In the genomic region with DNA sequence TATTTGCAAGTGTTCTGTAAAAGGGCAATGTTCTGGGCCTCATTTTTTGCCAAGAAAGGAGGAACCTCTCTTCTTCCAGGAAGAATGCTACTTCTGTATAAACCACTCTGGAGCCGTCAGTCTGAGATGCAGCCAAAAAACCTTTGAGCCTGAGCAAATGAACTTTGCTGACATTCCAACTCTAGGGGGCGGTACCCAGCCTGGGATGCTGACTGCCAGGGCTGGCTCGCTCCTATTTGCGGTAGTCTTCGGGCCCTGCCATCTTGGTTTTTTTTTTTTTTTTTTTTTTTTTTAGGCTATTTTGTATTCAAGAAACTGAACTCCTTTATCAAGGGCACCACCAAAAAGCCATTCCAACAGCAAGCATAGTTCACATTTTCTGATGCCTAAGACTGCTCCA, we compare ENCODE assay signal across 10 mouse cellular contexts.
A peak's percentile ranks its signal among the peaks of the same experiment; 100 is the strongest.
DNase-seq lines count a peak whose midpoint lies in the region; ATAC-seq and TF ChIP-seq lines count a peak whose summit lies in the region.
"Had no signal": no experiment of that assay in that cellular context is flagged by ENCODE, and none has a peak within 500 bp of the region (broad histone marks: within the 10 kb centered on the region; RNA-seq: fewer than 3 reads in every experiment).

No protein-coding gene starts in this region.

- no peaks in the 10 kb centered on the region for H3K79me2 ChIP-seq in liver, adult 2 months (ENCODE audit: control insufficient read depth, insufficient read depth, low read length)

- no peak overlapping the region for H3K4me2 ChIP-seq in liver, embryonic 11.5 days
- H3K4me2 ChIP-seq: embryonic facial prominence, embryonic 15.5 days; neural tube, embryonic 13.5 days had no signal

- 45% methylated on average over 5 of the region's 5 CpGs for WGBS in liver, adult 2 months
- WGBS in liver, embryonic 11.5 days = 74% methylated on average over 5 of the region's 5 CpGs

- H3K27ac ChIP-seq in liver, adult 2 months (replicated peaks; ENCODE audit: insufficient read depth, low read depth, low read length) = no peak overlapping the region
- no peak overlapping the region for H3K27ac ChIP-seq in liver, embryonic 11.5 days (ENCODE audit: low read depth, low read length)
- H3K27ac ChIP-seq: embryonic facial prominence, embryonic 15.5 days; neural tube, embryonic 13.5 days had no signal

- TF ChIP-seq CTCF in liver, adult 2 months (IDR thresholded peaks at IDR 0.05; ENCODE audit: low read depth, low read length) = peak; percentile 25
- TF ChIP-seq CTCF in E14TG2a.4 (conservative IDR thresholded peaks at IDR 0.05; ENCODE audit: low read length) = peak; percentile 32

- H3K9ac ChIP-seq in liver, adult 2 months (ENCODE audit: low read depth, low read length) = no peak overlapping the region
- no peak overlapping the region for H3K9ac ChIP-seq in liver, embryonic 11.5 days (ENCODE audit: low read depth, low read length)
- H3K9ac ChIP-seq: embryonic facial prominence, embryonic 15.5 days; neural tube, embryonic 13.5 days had no signal

- intact Hi-C loops in heart, postnatal 36 days (cut with DNase I) = no loop called here

- H3K9me3 ChIP-seq in liver, embryonic 11.5 days (ENCODE audit: control insufficient read depth, low read length) = no peaks in the 10 kb centered on the region
- H3K9me3 ChIP-seq in E14TG2a.4 (ENCODE audit: low read length) = no peaks in the 10 kb centered on the region
- H3K9me3 ChIP-seq: embryonic facial prominence, embryonic 15.5 days; neural tube, embryonic 13.5 days had no signal

- H3K27me3 ChIP-seq in liver, adult 2 months (ENCODE audit: control insufficient read depth, insufficient read depth, low read length) = no peaks in the 10 kb centered on the region
- no peaks in the 10 kb centered on the region for H3K27me3 ChIP-seq in liver, embryonic 11.5 days (replicated peaks; ENCODE audit: control insufficient read depth, insufficient read depth, low read length)
- no peaks in the 10 kb centered on the region for H3K27me3 ChIP-seq in E14TG2a.4 (ENCODE audit: insufficient read depth, low read length)
- H3K27me3 ChIP-seq: embryonic facial prominence, embryonic 15.5 days; neural tube, embryonic 13.5 days had no signal

- no peaks in the 10 kb centered on the region for H3K4me1 ChIP-seq in liver, adult 2 months (ENCODE audit: control insufficient read depth, insufficient read depth, low read length)
- H3K4me1 ChIP-seq in liver, embryonic 11.5 days (replicated peaks; ENCODE audit: control insufficient read depth, insufficient read depth, low read length) = no peaks in the 10 kb centered on the region
- no peaks in the 10 kb centered on the region for H3K4me1 ChIP-seq in E14TG2a.4 (replicated peaks; ENCODE audit: low read depth, low read length)
- H3K4me1 ChIP-seq: embryonic facial prominence, embryonic 15.5 days; neural tube, embryonic 13.5 days had no signal

- H3K4me3 ChIP-seq in liver, adult 2 months (ENCODE audit: insufficient read depth, low read depth, low read length) = no peak overlapping the region
- no peak overlapping the region for H3K4me3 ChIP-seq in liver, embryonic 11.5 days (ENCODE audit: low read depth, low read length)
- no peak overlapping the region for H3K4me3 ChIP-seq in E14TG2a.4 (replicated peaks; ENCODE audit: low read length)
- H3K4me3 ChIP-seq: embryonic facial prominence, embryonic 15.5 days; neural tube, embryonic 13.5 days had no signal

- peak; percentile 11 to 26 for DNase-seq in frontal cortex, postnatal 10 days (ENCODE audit: low spot score in 2 of 2)
- no peak for DNase-seq in frontal cortex, postnatal 14 days (ENCODE audit: low spot score in 2 of 2)
- DNase-seq in liver, adult 2 months (ENCODE audit: extremely low read depth, low read depth, low spot score) = peak; percentile 73
- no peak for DNase-seq in liver, embryonic 11.5 days (ENCODE audit: low spot score)
- DNase-seq in kidney, postnatal 14 days = peak; percentile 6
- DNase-seq in natural killer cell, adult 2 months (ENCODE audit: low spot score in 2 of 2) = no peak
- DNase-seq in heart, postnatal 36 days = no peak

- ATAC-seq in liver, embryonic 11.5 days (replicated peaks; ENCODE audit: low FRiP score) = no peak

- no peaks in the 10 kb centered on the region for H3K36me3 ChIP-seq in liver, adult 2 months (ENCODE audit: control insufficient read depth, insufficient read depth, low read length)
- no peaks in the 10 kb centered on the region for H3K36me3 ChIP-seq in liver, embryonic 11.5 days (ENCODE audit: control insufficient read depth, insufficient read depth, low read length)
- peaks cover 20% of the 10 kb centered on the region for H3K36me3 ChIP-seq in E14TG2a.4 (ENCODE audit: insufficient read depth, low read length)
- H3K36me3 ChIP-seq: embryonic facial prominence, embryonic 15.5 days; neural tube, embryonic 13.5 days had no signal

- TF ChIP-seq POLR2A in liver, adult 2 months (IDR thresholded peaks at IDR 0.05; ENCODE audit: extremely low read depth, insufficient read depth, low read length) = no peak

Comparison
In these comparisons a context has a peak if more than half of its experiments do, and no peak if none do; other contexts are left out.
1. DNase-seq: peak in frontal cortex, postnatal 10 days (2 of 2), liver, adult 2 months (single experiment) and kidney, postnatal 14 days (single experiment); none in frontal cortex, postnatal 14 days (0 of 2), liver, embryonic 11.5 days (single experiment), natural killer cell, adult 2 months (0 of 2) and heart, postnatal 36 days (0 of 2).